Mouse (Mus musculus): ENCODE results near the gene Mlph.

The Mlph gene

DNA sequence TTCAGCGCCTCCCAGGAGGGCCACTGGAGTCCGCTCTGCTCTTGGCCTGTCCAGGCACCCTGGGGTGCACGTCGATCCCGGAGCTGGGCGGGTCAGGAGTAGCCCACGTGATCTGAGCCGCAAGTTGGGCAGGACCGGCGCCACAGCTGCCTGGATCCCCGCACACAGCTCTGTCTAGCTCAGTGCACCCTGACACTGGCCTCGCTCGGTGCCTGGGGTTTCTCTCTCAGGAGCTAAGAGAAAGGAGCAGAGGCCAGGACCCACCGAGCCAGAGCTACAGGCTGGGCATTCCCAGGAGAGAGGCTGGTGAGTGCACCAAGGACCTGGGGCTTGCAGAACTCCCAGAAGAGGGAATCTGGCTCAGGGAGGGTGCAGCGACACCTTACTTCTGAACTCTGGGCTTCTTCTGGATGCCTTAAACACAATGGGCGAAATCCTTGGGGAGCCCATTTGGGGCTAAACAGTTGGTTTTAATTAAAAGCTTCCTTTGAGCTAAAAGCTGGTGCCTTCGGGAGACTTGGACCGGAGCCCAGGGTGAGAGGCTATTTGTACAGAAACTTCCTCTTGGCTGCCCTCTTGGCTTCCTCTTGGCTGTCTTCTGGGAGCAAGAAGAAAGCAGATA, at the start of gene Mlph:
TSS of gene Mlph (plus strand) at position 138 of the 622 bp plus-strand sequence.
- no peak for DNase-seq (ENCODE audit: low spot score)

DNA sequence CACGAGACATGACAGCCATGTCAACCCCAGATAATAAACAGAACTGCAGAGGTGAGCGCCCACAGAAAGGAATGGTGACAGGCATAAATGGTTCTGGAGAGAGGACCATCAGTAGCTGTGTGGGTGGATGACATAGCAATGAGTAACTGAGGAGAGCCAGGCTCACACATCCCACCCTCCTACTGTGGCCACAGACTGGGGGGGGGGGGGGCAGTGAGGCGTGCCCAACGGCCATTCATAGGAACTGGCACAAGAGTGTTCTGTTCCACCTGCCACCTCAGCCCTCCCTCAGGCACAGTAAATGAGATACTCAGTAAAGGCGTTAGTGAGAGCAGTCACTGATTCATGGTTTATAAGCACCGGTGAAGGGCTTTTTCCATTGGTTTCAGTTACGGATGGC, 48.2 kb upstream of the Mlph start:
- no peak for DNase-seq (ENCODE audit: low spot score)

DNA sequence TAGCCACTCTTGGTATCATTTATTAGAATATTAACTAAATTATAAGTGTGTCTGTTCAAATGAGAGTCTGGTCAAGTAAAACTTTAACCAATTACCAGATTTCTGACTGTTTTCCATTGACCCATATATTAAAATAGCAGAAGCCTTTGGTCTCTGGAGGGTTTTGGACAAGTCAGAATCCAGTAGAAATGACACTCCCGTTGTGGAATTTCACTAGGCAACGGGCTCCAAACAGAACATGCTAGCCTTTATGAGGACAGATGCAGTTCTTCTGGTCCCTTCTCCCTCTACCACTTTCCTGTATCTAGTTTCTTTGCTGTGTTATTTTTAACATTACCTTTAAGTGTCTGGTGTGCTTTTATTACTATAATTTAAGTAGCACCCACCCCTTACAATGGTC, 44.3 kb upstream of the Mlph start:
- DNase-seq (ENCODE audit: low spot score): no peak

DNA sequence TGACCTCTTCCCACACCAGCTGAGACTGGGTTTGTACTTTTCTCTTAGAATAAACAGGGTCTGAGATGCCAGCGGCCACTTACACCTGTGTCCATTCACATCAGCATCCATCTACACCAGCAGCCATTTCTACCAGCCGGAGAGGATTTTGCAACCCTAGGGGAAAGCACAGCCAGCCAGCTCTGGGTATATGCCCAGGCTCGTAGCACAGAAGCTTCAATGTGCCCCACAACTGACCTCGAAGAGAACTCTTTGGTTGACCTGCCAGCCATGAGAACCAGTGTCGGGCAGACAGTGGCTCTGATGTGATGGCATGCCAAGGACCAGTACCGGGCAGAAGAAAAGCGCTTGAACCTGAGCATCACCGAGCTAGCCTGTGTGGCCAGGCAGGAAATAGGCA, 39.5 kb upstream of the Mlph start:
- DNase-seq (ENCODE audit: low spot score): no peak

GRCm38 (mm10) chr1:90875961-90876360, 38.9 kb upstream of the Mlph start:
- no peak for DNase-seq (ENCODE audit: low spot score)

DNA sequence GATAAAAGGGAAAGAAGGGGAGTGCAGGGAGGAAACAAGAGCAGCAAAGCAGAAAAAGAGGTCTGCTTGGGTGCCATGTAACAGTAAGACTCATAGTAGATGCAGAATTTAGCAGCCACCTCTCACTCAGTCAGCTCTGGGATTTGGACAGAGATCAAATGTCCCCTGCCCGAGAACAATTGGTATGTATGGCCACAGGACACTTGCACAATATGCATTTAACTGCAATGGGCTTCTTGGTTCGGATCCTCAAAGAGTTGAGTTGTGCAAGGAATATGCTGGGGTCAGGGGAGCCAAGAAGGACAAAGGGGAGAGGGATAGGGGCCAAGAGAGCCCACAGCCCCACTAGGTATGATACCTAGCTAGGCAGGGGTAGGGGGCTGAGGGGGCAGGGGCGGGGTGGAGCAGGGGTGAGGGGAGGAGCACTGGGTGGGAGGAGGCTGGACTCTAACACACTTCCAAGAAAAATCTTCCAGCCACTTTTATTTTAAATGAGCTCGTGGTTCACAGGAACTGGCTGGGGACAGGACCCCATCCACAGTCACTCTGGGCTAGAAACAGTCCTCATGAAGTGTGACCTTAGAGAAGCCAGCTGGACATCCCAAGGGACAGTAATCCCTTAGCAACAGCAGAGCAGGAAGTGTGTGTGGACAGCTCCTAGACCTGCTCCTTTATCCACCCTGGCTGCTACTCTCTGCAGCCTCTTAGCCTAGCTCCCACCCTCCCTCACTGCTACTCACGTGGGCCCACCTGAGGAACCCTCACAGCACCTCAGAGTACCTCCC, 38.2 kb upstream of the Mlph start:
- no peak for DNase-seq (ENCODE audit: low spot score)

- DNase-seq (ENCODE audit: low spot score): peak; percentile 57
Observed at GRCm38 (mm10) chr1:90885771-90886460, 29.0 kb upstream of the Mlph start.

GRCm38 (mm10) chr1:90894521-90894920, 20.4 kb upstream of the Mlph start:
- no peak for DNase-seq (ENCODE audit: low spot score)

GRCm38 (mm10) chr1:90895004-90895403, 19.9 kb upstream of the Mlph start:
- no peak for DNase-seq (ENCODE audit: low spot score)

- no peak for DNase-seq (ENCODE audit: low spot score)
Observed at GRCm38 (mm10) chr1:90896281-90896680, 18.6 kb upstream of the Mlph start.

DNA sequence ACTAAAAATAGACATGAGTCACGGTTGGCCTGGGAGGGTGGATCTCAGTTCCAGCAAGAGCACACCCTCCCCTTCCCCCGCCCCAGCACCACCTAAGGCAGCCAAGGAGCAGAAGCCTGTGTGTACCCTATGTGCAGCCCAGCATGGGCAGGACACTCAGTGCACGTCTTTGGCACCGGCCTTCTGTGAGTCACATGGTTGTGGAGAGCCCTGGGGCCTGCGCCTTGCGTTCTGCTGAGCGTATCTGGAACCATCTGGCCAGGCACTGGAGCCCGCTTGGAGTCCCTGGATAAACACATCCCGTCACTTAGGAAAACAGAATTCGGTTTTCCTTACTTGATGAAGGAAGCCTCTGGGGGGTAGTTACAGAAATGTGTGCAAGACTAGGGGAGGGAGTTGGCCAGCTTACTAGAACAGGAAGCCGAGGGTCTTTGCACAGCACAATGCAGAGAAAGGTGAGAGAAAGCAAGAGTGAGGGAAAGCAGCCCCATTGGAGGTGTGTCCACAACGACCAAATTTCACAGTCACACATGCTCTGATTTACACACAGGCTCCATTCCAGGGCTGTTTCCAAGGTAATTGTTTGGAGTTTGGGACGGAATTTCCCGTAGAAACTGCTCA, 18.0 kb upstream of the Mlph start:
- DNase-seq (ENCODE audit: low spot score): peak; percentile 48

- no peak for DNase-seq (ENCODE audit: low spot score)
Observed at GRCm38 (mm10) chr1:90898012-90898411, 16.9 kb upstream of the Mlph start.

DNA sequence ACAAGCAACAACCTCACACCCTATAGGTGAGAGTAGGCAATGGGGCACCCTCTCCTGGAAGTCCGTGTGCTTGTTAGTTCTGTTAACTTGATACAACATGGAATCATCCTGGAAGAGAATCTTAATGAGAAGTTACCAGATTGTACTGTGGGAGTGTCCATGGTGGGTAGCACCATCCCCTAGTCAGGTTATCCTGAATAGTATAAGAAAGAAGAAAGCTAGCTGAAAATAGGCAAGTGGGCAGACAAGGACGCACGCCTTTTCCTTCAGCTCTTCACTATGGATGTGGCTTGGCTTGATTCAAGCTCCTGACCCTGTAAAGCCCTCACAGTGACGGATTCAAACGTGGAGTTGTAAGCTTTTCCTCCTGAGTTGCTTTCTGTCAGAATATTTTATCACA, 15.1 kb upstream of the Mlph start:
- no peak for DNase-seq (ENCODE audit: low spot score)

DNA sequence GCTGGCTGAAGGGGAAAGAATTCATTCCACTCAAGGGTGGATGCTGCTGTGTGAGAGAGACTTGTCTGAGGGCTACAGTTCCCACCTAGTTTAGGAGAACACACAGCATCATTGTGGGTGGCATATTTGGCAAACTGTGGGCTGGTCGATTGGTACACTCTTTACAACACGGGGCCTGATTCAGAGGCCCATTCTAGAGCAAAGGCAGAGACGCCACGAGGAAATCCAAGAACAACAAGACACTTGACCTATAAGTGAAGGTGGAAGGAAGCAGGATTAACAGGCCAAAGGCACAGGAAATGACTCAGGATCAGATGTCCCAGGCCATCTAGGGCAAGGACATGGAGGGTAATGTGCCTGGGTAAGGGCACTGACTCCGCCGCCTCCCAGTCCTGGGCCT, 14.5 kb upstream of the Mlph start:
- no peak for DNase-seq (ENCODE audit: low spot score)

GRCm38 (mm10) chr1:90901246-90901645, 13.6 kb upstream of the Mlph start:
- DNase-seq (ENCODE audit: low spot score): no peak

- no peak for DNase-seq (ENCODE audit: low spot score)
Observed at GRCm38 (mm10) chr1:90901681-90902208, 13.1 kb upstream of the Mlph start.

DNA sequence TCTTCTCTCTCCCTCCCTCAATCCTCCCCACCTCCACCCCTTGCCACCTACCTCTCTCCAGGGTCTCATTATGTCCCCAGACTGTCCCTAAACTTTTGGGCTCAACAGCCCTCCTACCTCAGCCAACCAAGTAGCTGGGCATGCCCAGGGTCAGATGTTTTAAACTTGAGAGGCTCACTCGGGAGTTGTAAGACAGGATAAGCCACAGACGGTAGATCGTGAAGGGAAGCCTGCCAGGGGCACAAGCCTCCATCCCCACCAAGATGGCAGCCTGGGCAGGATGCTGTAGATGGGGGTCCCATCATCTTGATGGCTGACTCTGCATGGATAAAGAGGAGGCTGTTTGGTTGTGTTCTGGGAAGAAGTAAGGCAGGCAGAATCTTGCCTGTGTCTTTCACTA, 12.1 kb upstream of the Mlph start:
- no peak for DNase-seq (ENCODE audit: low spot score)

DNA sequence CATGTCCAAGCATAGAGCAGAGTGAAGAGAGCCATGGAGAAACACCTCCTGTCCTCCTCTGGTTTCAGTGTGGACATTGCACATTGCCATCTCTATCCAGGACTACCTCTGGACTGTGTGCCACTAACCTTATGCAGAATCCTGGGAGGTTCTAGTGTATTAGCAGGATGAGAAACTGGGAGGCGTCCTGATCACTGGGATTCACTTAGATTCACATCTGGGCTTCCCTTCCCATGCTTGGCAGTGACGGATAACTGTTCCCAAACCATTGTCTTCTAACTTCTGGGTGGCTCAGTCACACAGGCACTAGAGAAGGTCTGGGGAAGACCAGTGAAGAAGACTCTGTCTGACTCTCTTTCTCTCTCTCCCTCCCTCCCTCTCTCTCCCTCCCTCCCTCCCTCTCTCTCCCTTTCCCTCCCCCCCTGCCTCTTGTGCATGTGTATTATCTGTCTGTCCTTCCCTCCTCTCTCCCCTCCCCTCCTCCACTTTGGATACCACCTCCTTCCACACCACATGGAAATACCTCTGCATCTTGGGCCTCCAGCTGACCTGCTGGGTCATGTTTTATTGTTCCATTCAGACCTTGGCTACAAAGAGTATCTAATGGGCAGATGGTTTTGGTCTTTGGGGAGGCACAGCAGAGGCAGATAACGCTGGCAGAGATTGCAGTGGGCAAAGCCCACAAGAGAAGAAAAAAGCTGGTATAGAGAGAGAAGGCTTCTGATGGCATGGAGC, 11.5 kb upstream of the Mlph start:
- DNase-seq (ENCODE audit: low spot score): no peak

- DNase-seq (ENCODE audit: low spot score): no peak
Observed at GRCm38 (mm10) chr1:90903971-90904458, 10.9 kb upstream of the Mlph start.

DNA sequence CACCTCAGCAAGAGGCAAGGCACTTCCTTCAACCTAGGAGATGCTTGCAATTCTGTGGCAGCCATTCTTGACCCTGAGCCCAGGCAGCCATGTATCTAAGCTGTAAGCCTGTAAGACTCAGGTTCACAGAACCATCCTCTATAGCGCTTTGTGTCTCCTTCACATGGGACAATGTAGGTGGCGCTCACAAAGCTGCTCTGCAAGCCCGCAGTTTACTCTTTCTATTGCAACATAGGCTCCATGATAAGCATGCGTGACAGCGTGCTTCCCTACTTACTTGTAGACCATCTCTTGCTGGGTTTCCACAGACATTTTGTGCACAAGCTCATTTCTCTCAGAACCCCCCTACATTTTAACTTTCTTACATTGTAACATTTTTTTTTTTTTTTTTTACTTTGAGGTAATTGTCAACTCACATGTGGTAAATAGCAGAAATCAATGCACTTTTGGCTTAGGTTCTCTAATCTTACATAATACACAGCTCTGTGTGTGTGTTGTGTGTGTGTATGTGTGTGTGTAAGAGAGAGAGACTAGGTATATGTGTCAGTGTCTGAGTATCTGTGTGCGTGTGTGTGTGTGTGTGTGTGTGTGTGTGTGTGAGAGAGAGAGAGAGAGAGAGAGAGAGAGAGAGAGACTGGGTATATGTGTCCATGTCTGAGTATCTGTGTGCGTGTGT, 10.0 kb upstream of the Mlph start:
- DNase-seq (ENCODE audit: low spot score): no peak

DNA sequence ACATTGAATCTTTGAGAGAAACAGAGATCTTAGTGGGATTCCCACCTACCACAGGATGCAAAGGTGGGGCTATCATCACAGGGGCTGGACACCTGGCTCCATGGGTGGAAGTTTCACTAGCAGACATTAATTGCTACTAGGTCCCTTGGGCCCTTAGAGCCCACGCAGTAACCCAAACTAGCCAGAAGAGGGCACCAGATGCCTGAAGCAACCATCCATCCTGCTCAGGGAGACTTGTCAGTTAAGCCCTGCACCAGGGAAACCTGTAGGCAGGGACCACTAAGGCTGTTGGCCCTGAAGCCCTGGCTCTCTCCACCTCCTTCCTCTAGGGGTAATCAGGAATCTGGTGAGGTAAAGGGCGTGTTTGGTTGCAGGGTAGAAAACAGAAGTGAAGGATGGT, 8.5 kb upstream of the Mlph start:
- DNase-seq (ENCODE audit: low spot score): peak; percentile 63
